Mouse (Mus musculus): ENCODE data around the gene Wnt5b. TPM values are rescaled to one million over a fixed set of nuclear protein-coding genes. Genes with fewer than 3 reads are reported as not detected.

The Wnt5b gene
- polyA plus RNA-seq, 2 experiments from 2014 or later: not detected

DNA sequence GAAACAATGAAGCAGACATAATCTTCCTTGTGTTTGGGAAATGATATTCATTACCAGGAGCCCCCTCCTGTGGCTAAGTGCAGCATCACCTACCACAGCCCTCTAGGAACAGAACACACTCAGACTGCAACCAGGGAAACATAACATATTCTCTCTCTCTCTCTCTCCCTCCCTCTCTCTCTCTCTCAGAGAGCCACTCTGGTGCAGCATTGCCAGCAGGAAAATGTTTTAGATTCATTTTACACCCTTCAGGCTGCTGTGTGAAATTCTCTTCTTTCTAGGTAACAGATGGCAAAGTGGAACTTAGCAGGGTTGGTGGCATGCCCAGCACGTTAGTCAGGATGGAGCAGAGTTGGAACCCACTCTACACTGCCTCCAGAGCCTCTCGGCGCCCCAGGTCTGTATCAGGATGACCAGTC is 22.7 kb downstream of the Wnt5b start:
- no peak for ATAC-seq

DNA sequence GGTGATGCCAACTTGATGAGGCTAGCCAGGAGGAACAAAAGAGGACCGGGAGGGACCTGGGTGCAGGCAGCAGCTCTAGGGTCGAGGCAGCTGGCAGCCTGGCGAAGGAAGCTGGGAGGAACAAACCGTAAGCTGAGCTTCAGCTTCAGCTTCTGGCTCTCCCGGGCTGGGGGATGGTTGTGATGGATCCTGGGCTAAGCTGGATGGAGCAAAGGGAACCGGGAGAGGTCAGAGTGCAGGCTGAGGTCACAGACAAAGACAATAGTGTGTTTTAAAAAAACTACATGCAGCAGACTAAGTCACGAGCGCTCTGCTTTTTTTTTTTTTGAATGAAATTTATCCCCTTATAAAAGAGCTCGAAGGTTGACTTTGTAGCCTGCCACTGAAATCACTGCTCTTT is 23.4 kb downstream of the Wnt5b start:
- ATAC-seq: no peak

DNA sequence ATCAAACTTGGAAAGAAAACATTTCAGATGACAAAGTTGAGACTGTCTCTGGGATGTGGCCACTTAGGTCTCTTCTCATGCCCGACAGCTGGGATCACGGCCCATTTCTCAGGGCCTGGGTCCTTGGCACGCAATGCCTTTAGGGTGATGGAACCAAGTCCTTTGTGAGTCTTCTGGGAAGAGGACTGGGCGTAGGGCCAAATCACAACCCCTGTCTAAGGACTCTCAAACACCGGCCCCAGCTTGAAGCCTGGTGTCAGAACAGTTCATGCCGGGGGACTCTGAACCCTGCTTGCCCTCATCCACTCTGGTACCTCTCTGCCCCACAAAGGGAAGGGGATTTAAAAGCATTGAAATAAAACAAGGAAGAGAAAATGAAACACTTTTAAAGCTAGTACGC is 30.1 kb downstream of the Wnt5b start:
- no peak for ATAC-seq

DNA sequence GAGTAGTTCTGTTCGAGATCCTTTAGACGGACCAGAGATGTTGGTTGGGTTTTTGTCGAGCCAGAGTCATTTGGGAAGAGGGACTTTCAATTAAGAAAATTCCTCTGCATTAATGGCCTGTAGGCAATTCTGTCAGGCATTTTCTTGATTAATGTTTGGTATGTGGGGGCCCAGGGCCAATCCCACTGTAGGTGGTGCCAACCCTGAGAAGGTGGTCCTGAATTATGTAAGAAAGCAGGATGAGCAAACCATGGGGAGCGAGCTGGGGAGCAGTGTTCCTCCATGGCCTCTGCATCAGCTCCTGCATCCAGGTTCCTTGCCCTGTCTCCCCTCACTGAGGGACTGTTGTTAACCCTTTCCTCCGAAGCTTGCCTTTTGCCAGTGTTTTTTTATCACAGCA is 30.7 kb downstream of the Wnt5b start:
- ATAC-seq: no peak

DNA sequence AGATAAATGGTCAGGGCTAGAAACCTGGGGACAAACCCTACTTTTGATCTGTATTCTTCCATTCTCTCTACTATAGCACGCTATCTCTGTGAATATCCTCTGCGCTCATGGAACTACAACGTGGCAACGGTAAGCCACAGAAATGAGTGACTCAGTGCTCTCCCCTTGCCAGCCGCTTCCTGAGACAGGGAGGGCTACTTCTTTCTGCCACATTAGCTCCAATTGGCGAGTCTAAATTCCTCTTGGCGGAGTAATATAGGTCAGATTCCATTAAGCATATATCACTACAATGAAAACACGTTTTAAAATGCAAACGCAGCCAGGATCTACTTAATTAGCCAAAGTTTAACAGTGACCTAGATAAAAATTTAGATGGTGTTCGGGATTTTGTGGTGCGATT is 31.4 kb downstream of the Wnt5b start:
- no peak for ATAC-seq

DNA sequence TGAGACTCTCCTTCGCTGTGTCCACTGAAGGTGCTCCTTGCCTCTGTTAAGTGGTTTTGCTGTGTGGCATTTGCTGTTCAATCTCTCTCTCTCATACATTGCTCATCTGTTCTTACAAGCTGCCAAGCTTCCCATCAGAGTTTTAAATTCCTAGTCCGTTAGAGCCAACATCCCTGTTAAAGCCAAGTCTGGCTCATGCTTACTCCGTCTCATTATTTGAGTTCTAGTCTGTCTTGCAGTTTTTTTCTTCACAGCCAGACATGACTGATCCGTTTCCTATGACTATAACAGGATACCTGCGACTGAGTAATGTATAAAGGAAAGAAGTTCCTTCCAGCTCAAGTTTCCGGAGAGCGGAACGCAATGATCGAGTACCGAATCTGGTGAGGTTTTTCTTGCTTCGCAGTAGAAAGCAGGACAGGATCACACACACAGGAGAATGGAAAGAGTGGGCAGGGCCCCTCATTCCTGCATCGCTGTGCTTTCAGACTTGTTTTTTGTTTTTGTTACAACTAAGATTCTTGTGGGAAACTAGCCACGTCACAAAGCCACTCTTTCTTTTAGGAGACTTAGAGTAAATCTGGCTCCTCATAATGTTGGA is 34.6 kb downstream of the Wnt5b start:
- ATAC-seq: no peak

DNA sequence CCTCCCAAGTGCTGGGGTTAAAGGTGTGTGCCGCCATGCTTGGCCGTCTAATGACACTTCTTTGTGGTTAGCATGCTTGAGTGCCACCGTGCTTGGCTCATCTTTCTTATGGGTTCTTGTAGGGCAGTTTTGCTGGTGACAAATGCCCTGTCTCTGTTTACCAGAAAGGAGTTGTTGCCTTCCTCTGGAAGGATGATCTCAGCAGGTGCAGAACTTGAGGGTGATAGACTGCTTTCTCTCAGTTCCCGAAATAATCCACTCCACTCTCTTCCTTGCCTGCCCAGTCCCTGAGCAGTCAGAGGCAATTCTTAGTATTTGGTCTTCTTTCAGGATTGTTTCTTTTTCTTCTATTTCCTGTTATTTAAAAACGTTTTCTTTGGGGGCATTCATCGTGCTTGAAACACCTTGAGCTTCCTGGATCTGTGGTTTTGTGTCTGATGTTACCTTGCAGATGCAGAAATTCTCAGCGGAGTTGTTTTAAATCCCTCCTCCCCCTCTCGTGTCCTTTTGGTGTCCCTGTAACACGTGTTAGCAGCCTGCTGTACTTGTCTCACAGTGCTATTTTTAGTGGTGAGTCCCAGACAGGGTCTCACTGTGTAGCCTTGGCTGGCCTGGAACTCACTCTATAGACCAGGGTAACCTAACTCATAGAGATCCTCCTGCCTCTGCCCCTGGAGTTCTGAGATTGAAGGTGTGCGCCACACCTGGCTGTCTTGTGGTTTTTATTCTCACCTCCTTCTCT is 35.3 kb downstream of the Wnt5b start:
- ATAC-seq: peak; percentile 86

DNA sequence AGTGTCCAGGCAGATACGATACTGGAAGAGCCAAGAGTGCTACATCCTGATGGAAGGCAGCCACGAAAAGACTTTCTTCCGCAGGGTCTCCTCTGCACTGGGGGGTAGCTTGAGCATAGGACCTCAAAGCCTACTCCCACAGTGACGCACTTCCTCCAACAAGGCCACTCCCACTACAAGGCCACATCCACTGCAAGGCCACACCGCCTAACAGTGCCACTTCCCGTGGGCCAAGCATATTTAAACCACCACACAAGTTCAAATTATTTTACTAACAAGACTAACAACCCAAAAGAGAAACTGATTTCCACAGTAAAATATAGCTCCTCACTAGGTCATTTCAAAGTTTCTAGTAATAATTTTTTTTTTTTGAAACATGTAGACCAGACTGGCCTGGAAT is 35.9 kb downstream of the Wnt5b start:
- peak; percentile 7 for ATAC-seq

DNA sequence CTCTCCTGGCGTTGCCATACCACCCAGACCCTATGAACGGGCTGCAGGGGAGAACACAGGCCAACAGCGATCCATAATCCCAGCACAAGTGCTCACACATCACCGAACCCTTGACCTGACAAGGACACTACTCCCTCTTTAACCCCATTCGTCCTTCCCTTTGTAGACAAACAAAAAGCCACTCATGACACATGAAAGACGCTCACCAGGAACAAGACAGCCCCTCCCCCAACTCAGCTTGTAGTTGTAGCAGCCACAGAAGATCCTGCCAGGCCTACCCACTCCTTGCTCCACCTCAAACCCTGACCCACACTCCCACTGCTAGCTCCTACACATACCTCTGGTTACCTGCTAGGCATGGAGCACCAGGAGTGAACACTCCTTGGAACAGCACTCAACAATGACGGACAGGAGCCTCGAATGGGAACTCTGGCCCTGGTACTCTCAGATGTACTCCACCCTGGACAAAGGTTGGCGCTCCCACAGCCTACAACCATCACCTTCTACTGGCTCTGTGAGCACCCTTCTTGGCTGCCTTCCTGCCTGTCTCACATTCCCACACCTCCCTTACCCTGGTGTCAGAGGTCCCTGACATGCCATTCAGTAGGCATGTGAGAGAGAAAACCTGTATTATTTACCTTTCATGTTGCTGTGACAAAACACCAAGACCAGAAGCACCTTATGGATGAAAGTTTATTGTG is 38.5 kb downstream of the Wnt5b start:
- no peak for ATAC-seq

DNA sequence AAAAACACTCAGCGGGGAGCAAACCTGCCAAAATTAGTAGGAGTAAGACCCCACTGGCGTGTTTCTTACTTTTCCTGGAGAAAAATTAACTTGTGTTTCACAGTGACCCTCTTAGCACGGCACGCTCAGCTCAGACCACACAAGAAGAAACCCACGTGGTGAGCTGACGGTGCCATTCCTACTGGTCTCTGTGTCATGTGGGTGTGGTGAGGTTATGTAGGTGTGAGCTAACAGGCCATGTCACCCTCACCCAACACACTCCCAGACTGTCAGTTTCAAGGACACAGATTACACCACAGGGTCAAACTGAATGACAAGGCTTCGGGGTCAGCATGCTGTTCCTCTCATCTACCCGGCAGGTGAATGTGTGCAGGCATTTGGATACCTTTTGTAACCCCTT is 39.4 kb downstream of the Wnt5b start:
- ATAC-seq: no peak

DNA sequence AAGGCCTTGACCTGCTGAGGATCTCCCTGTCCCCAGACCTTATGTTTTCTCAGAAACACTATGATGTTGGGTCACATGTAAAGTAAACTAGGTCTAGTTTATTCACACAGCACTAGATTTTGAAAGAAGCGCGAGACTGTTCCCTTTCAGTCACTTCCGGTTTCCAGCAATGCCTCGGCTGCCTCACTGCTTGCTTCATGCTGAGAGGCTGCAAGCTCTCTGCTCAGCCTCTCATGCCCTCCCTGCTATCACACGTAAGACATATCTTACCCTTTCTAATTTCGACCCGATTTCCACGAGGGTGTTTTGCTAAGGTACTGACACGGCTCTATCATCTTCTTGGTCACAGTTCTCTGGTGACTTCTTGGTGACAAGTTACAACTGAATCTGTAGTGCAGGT is 42.1 kb downstream of the Wnt5b start:
- ATAC-seq: peak; percentile 61

DNA sequence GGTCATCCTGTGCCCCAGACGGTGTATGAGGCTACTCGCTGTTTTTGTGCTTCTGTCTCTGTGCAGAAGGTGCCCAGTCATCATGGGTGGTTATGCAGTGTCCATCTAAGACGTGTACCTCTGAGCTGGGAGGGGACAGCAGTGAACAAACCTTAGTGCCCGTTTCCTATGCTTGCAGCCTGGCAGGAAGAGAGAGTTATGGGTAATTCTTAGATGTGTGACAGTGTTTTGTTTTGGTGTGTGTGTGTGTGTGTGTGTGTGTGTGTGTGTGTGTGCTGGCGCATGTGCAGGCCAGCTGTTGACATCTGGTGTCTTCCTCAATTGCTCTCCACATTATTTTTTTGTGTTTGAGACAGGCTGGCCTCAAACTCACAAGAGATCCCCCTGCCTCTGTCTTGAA is 44.1 kb downstream of the Wnt5b start:
- ATAC-seq: peak; percentile 56

DNA sequence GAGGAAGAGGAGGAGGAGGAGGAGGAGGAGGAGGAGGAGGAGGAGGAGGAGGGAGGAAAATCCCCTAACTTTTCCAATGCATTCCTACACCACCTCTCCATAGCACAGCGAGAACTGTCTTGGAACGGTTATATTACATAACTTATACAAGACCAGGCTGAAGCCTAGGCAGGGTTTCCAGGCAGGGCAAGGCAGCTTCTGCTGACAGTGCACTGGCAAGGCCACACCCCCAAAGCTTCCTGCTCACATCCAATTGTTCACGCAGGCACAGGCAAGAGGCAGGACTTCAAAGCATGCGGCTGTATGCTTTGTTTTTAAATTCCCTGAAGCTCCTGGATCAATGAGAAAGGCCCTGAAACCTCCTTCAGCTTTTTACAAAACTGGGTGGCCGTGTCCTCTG is 44.9 kb downstream of the Wnt5b start:
- ATAC-seq: peak; percentile 88

DNA sequence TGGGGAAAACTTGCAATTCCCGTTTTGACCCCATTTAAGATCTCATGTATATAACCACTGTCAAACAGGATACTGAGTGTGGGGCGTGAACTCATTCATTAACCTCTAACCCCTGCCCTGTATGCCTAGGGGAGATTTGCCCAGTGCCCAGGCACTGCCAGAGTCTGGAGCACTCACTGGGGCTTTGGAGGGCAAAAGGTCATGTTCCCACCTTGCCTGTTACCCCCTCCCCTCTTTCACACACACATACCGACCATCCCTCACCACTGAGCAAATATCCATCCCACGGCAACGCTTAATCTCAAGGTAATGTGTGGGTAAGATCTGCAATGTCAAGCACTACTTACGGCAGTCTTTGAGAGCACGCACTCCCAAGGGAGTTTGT is 51.5 kb downstream of the Wnt5b start:
- ATAC-seq: no peak

DNA sequence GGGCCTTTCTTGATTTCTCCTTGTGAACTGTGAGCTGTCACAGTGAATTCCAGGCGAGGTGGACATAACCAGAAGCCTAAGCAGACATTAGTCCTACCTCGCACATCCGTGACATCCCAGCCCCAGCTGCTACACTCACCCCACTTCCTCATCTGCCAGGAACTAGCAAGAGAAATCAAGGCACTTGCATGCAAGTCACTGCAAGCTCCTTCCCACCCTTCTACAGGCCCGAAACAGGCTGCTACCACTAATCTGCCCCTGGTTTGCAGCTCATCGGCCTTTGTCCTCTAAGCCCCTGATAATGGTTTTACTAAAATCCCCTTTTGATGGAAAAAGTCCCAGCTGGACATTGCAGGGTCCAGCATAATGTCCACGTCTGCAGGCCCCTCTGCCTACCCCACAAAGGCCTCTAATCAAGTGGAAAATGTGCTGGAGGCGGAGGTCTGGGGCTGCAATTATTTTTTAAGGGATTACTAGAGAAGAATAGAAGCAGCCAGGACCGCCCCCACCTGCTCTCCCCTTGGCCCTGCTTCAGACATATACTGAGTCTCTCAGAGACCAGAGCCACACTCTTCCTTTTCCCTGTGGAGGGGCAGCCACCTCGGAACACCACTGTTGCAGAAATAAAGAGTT is 52.0 kb downstream of the Wnt5b start:
- no peak for ATAC-seq

DNA sequence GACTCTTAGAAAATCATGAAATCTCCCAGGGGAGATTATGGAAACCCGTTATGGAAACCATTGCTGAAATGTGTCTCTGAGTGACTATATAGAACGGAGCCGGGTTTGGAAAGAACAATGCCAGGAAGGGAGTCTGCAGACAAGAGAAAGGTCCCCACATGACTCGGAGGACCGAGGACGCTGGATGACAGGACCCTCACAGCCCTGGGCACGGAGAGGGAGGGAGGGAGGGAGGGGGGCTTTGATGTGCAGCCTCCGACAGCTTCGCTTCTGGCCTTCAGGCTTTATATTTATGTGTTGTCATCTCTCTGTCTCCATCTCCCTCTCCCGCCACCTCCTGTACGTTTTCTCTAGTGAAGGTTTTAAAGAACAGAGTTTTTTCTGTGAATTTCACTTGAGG is 53.1 kb downstream of the Wnt5b start:
- ATAC-seq: no peak

DNA sequence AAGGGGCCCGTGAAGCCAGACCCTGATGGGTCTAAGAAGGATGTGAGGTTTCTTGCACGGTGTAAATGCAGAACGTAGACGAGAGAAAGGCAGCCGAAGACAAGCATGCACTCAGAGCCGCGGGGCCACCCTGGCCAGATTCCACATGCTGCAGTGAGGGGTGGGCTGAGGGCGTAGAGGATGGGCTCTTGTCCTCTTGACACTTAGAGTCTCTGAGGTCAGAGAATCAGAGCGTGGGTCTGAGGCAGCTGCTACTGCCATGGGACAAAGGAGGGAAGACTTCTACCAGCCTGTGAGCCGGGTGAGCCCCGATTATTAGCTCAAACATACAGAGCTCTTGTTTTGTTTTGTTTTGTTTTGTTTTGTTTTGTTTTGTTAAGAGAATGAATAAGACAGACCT is 53.6 kb downstream of the Wnt5b start:
- no peak for ATAC-seq

DNA sequence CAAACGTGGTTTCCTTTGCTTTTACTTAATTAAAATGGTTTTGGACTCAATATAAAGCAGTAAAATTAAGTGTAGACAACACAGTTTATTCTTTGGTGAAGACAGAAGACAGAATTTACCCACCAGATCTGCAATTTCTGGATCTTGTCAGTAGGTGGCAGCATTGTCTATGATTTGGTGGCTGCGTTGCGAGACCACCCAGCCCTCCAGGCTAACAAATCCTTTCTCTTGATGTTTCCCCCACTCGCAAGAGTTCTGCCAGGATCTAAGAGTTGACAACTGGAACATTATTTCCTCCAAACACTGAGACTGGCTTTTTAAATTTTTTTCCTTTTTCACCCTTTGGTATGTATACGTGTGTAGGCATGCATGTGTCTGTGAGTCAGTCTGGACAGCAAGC is 54.4 kb downstream of the Wnt5b start:
- no peak for ATAC-seq

DNA sequence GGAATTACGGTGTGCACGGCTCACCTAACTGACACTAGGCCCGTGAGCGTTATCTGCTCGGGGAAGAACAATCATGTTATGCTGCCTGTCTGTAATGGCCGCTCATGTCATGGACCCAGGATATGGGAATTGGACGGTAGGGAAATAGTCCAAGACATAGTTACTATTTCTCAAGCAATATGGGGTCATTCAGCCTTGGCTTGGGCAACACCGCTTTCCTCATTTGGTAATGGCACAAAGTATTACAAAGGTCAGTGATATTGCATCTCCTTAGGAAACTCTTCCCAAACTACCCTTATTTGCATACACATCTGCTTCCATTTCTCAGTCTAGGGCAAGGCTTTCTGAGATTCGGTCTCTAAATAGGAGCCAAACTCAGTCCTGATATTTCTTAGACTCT is 56.5 kb downstream of the Wnt5b start:
- no peak for ATAC-seq

DNA sequence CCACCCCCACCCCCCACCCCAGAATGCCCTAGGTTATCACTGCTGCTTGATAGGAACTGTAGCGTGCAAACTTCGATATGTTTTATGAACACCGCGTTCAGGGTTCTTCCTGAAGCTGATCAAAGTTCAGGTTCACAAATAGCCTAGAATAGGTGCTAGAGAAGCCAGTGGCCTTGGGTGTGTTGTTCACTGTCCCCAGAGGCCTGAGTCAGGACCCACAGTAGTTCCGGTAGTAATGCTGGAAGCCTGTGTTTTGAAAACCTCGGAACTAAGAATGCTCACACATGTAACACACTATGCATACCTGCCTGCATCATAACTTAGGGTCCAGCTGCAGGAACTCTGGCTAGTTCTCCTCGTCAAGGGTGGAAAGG is 57.1 kb downstream of the Wnt5b start:
- no peak for ATAC-seq

DNA sequence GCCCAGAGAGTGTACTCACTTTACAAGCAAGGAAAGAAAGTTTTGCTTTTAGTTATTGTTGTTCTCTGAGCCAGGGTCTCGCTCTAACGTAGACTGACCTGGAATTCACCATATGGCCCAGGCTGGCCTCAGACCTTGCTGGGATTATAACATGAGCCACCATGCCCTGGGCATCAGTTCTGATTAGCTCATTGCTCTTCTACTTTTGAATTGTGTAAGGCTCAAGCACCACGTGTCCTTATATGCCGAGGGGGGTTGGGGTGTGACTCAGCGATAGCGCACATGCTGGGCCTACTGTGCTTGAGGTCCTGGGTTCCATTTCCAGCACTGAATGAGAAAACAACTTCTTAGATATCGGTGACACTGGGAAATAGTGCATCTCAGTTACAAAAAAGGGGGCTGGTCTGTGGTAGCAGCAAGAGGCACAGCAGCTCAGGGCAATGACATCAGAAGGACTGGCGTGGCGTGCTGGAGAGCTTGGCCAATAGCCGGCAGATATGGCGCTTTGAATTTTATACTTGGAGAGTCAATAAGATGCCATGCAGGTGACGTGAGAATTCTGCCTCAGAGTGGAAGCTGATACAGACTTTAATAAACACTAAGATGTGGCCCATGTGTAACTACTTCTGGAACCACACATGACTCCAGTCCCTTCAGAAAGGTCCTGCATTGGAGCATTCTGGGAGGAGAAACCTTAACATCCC is 57.6 kb downstream of the Wnt5b start:
- ATAC-seq: no peak

DNA sequence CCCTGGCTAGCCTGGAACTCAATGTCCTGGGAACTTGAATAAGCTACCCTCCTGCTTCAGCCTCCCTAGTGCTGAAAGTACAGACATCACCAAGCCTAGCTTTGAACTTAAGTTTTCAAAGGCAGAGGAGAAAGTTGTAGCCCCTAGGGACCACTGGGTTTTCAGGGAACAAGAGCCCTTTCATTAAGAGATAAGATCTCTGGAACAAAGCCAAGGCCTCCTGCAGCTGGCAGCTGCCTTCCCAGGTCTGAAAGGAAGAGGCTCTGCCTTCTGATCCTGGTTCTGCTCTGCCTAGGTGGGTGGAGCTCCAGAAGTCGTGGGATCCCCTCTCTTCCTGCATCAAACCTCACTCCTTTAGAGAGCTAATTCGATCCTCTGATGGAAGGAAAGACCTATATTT is 58.7 kb downstream of the Wnt5b start:
- no peak for ATAC-seq

DNA sequence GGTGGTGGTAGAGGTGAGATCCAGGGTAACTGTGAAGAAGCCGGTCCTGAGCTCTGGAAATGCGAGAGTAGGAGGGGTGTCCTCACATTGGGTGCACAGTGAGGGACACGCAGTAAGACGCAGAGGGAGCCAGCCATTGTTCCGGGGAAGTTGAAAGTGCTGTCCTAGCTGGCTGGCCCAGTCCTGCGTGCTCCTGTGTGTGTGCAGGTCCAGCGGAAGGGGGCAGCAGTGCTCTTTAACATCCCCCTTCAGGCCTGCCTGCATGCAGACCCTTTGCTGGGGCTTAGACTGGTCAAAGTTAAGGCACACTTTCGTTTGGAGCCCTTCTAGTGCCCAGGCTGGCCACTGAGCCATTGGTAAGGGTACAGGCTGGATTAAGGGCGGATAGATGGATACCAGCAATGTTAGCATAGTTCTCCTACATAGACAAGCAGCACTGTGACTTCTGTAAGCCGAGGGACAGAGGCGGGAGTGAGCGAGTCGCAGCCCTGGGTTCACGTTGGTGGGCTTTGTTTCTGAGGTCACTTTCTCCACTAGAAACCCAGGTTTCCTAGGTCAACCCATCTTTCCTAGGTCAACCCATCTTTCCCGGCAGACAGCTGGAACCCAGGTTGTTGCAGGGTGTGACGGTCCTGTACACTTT is 61.1 kb downstream of the Wnt5b start:
- ATAC-seq: no peak
